In the genomic region with DNA sequence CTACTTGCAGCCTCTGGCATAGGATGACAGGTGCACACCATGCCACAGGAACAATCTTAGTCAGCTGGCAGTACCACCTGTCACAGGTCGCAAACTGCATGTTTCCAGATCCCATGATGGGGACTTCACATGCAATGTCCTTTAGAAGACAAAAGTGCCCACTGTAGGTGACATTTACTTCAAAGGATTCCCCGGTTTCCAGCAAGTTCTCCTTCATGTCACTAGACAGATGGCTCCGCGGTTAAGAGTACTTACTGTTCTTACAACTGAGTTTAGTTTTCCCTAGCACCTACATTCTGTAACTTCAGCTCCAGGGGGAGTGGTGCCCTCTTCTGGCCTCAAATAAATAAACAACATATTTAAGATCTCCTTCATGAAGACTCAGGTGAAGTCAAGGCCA, we compare ENCODE assay signal across 8 mouse cellular contexts. TPM values are rescaled to one million over a fixed set of nuclear protein-coding genes. Genes with fewer than 3 reads are reported as not detected.
DNase-seq lines count a peak whose midpoint lies in the region; ATAC-seq and TF ChIP-seq lines count a peak whose summit lies in the region.
"Had no signal": no experiment of that assay in that cellular context is flagged by ENCODE, and none has a peak within 500 bp of the region (broad histone marks: within the 10 kb centered on the region; RNA-seq: fewer than 3 reads in every experiment).

No protein-coding gene starts in this region.

- no peak for ATAC-seq in kidney, postnatal 0 days (replicated peaks; ENCODE audit: low FRiP score, low read depth)
- ATAC-seq in kidney, embryonic 14.5 days (ENCODE audit: low FRiP score, low TSS enrichment): no peak

- H3K4me1 ChIP-seq in kidney, postnatal 0 days (replicated peaks; ENCODE audit: insufficient read depth, low read length): no peaks in the 10 kb centered on the region
- H3K4me1 ChIP-seq in kidney, embryonic 14.5 days (ENCODE audit: control insufficient read depth, insufficient read depth, low read length): no peaks in the 10 kb centered on the region
- H3K4me1 ChIP-seq: embryonic facial prominence, embryonic 13.5 days had no signal

- H3K4me3 ChIP-seq in kidney, postnatal 0 days (replicated peaks; ENCODE audit: low read depth, low read length): no peak overlapping the region
- H3K4me3 ChIP-seq in kidney, embryonic 14.5 days (ENCODE audit: low read length): no peak overlapping the region
- H3K4me3 ChIP-seq: embryonic facial prominence, embryonic 13.5 days had no signal

- H3K4me2 ChIP-seq in kidney, postnatal 0 days (ENCODE audit: low read length): no peak overlapping the region
- H3K4me2 ChIP-seq in kidney, embryonic 14.5 days (replicated peaks; ENCODE audit: low read depth, low read length): no peak overlapping the region
- H3K4me2 ChIP-seq: embryonic facial prominence, embryonic 13.5 days had no signal

- H3K27me3 ChIP-seq in kidney, postnatal 0 days (ENCODE audit: insufficient read depth, low read length): no peaks in the 10 kb centered on the region
- H3K27me3 ChIP-seq in kidney, embryonic 14.5 days (ENCODE audit: control insufficient read depth, insufficient read depth, low read length): no peaks in the 10 kb centered on the region
- H3K27me3 ChIP-seq: embryonic facial prominence, embryonic 13.5 days had no signal

- no peak overlapping the region for H3K9ac ChIP-seq in kidney, postnatal 0 days (ENCODE audit: low read depth, low read length)
- no peak overlapping the region for H3K9ac ChIP-seq in kidney, embryonic 14.5 days (ENCODE audit: low read depth, low read length)
- H3K9ac ChIP-seq: embryonic facial prominence, embryonic 13.5 days had no signal

- H3K9me3 ChIP-seq in kidney, postnatal 0 days (replicated peaks; ENCODE audit: low read length): no peaks in the 10 kb centered on the region
- no peaks in the 10 kb centered on the region for H3K9me3 ChIP-seq in kidney, embryonic 14.5 days (ENCODE audit: control insufficient read depth, low read length)
- H3K9me3 ChIP-seq: embryonic facial prominence, embryonic 13.5 days had no signal

- H3K36me3 ChIP-seq in kidney, postnatal 0 days (ENCODE audit: insufficient read depth, low read length): peaks cover 7% of the 10 kb centered on the region; the same call in 1 of the 2 replicates
- H3K36me3 ChIP-seq in kidney, embryonic 14.5 days (ENCODE audit: control insufficient read depth, insufficient read depth, low read length): peaks cover 13% of the 10 kb centered on the region

- WGBS in kidney, postnatal 0 days: 72% methylated on average over 4 of the region's 4 CpGs
- WGBS in kidney, embryonic 14.5 days: 86% methylated on average over 4 of the region's 4 CpGs

- TF ChIP-seq CTCF in kidney, postnatal 0 days (IDR thresholded peaks at IDR 0.05; ENCODE audit: low read depth): peak; percentile 62

- DNase-seq in kidney, postnatal 0 days (ENCODE audit: low spot score): peak; percentile 41
- peak; percentile 22 for DNase-seq in thymus, postnatal 4 days
- no peak for DNase-seq in thymus, postnatal 10 days (ENCODE audit: low spot score in 2 of 2)
- DNase-seq in cerebellum, adult 9-11 months: peak; percentile 55
- DNase-seq in adipocyte (ENCODE audit: low spot score): no peak
- DNase-seq in spleen, postnatal 4 days (ENCODE audit: low spot score in 2 of 2): no peak

- no peak overlapping the region for H3K27ac ChIP-seq in kidney, postnatal 0 days
- H3K27ac ChIP-seq in kidney, embryonic 14.5 days (ENCODE audit: low read depth, low read length): no peak overlapping the region
- H3K27ac ChIP-seq: embryonic facial prominence, embryonic 13.5 days had no signal

RNA-seq across cellular contexts. Expression of a gene that starts 18.4 kb away (rescaled TPM):
- 20.0 and 20.8 TPM in 2 replicates for polyA plus RNA-seq in kidney, postnatal 0 days (2015; fragmentation: Nextera tagmentation; extraction: Ambion mirVana)
- 21.2 and 26.5 TPM in 2 replicates for polyA plus RNA-seq in kidney, embryonic 14.5 days (2014; fragmentation: Nextera tagmentation; extraction: Ambion mirVana)

RNA-seq across cellular contexts. Expression of a gene that starts 31.4 kb away (rescaled TPM):
- polyA plus RNA-seq in kidney, postnatal 0 days (2015; fragmentation: Nextera tagmentation; extraction: Ambion mirVana): 655 and 681 TPM in 2 replicates
- 738 and 891 TPM in 2 replicates for polyA plus RNA-seq in kidney, embryonic 14.5 days (2014; fragmentation: Nextera tagmentation; extraction: Ambion mirVana)

RNA-seq across cellular contexts. Expression of a gene that starts 47.2 kb away (rescaled TPM):
- 2.0 and 2.9 TPM in 2 replicates for polyA plus RNA-seq in kidney, postnatal 0 days (2015; fragmentation: Nextera tagmentation; extraction: Ambion mirVana)
- polyA plus RNA-seq in kidney, embryonic 14.5 days (2014; fragmentation: Nextera tagmentation; extraction: Ambion mirVana): 6.2 and 8.0 TPM in 2 replicates

Comparison
In these comparisons a context has a peak if more than half of its experiments do, and no peak if none do; other contexts are left out.
1. DNase-seq: peak in kidney, postnatal 0 days (single experiment), thymus, postnatal 4 days (single experiment) and cerebellum, adult 9-11 months (single experiment); none in thymus, postnatal 10 days (0 of 2), adipocyte (single experiment) and spleen, postnatal 4 days (0 of 2).